Mouse (Mus musculus) heart, postnatal 0 days (tissue): ENCODE results near the gene Clic4. TPM values are rescaled to one million over a fixed set of nuclear protein-coding genes. Genes with fewer than 3 reads are reported as not detected.
A peak's percentile ranks its signal among the peaks of the same experiment; 100 is the strongest.

Experiments
- ATAC-seq: fragments of 200-750 bp; cut with Nextera tagmentation; 2 replicates; pipeline ENCODE4 v1.8.0; 2017; ENCODE audit warnings: low read depth, moderate number of reproducible peaks, moderate library complexity; ENCODE audit not compliant: insufficient read depth
- DNase-seq: peaks from one replicate; pipeline ENCODE4 v3.0.0-alpha.2; 2016; ENCODE audit warnings: low spot score
- H3K27ac ChIP-seq: fragments of 300-500 bp; sonication (generic); 2 replicates; pipeline ENCODE4 v1.5.1; 2014; ENCODE audit warnings: low read depth, mild to moderate bottlenecking
- H3K27me3 ChIP-seq: fragments of 300-500 bp; sonication (generic); 2 replicates; pipeline ENCODE4 v1.6.1; 2014; ENCODE audit warnings: low read length, mixed read lengths; ENCODE audit not compliant: control insufficient read depth, insufficient read depth
- H3K36me3 ChIP-seq: fragments of 300-500 bp; sonication (generic); replicated peaks from 2 replicates; pipeline ENCODE4 v1.6.1; 2014; ENCODE audit warnings: low read length, mixed read lengths; ENCODE audit not compliant: control insufficient read depth, insufficient read depth
- H3K4me1 ChIP-seq: fragments of 300-500 bp; sonication (generic); 2 replicates; pipeline ENCODE4 v1.6.1; 2014; ENCODE audit warnings: antibody characterized with exemption; ENCODE audit not compliant: control insufficient read depth, insufficient read depth
- H3K4me2 ChIP-seq: fragments of 300-500 bp; sonication (generic); 2 replicates; pipeline ENCODE4 v1.6.1; 2014; ENCODE audit warnings: low read depth, mild to moderate bottlenecking, low read length, moderate library complexity
- H3K4me3 ChIP-seq: fragments of 300-500 bp; sonication (generic); 2 replicates; pipeline ENCODE4 v1.5.1; 2014; ENCODE audit warnings: low read depth, low read length
- H3K9ac ChIP-seq: fragments of 300-500 bp; sonication (generic); replicated peaks from 2 replicates; pipeline ENCODE4 v1.6.1; 2014; ENCODE audit warnings: low read depth, low read length, mixed read lengths
- H3K9me3 ChIP-seq: fragments of 300-500 bp; sonication (generic); replicated peaks from 2 replicates; pipeline ENCODE4 v1.6.1; 2016; ENCODE audit warnings: low read length; ENCODE audit not compliant: control insufficient read depth
- CTCF ChIP-seq: IDR thresholded peaks from 2 replicates; pipeline ENCODE4 v1.5.1; 2016; ENCODE audit warnings: antibody characterized with exemption, control low read depth, low read depth
- EP300 ChIP-seq: IDR thresholded peaks from 2 replicates; pipeline ENCODE4 v1.6.1; 2016; ENCODE audit warnings: antibody characterized with exemption, low read depth
- WGBS: fragments of 180-500 bp; shearing (Covaris S2); extraction: QIAGEN DNeasy Blood & Tissue Kit; methylation state at CpG from one replicate; pipeline ENCODE4 v1.1.7; 2014; 5-methylcytosine and 5-hydroxymethylcytosine counted together
- polyA plus RNA-seq: library from polyadenylated mRNA; unstranded; fragments of >200 nt; fragmentation: Nextera tagmentation; extraction: Ambion mirVana; gene quantifications from 2 replicates; pipeline ENCODE4 v1.2.1, GENCODE M21; 2015
- total RNA-seq: library from RNA; depleted of rRNA; stranded (reverse); fragments of >200 nt; gene quantifications from 2 replicates; pipeline ENCODE4 v1.2.3, GENCODE M21; 2014; ENCODE audit warnings: low replicate concordance

Gene Clic4
- total and polyA plus RNA-seq, 2 experiments from 2014 or later: 235 to 239 TPM

DNA sequence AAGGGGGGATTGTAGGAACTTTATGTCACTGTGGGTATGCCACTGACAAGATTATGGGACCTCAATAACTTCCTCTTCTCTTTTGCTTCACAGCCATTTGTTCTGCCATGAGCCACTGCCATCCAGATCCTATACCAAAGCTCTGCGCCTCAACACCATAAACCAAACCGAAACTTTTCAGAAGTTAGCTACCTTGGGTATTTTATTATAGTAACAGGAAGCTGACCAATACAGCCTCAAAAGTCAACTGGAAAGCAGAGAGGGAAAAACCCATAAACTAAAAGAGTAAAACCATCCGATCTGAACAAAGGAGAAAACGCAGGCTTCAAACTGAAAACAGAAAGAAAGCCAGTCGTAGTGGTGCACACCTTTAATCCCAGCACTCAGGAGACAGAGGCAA, 30.2 kb downstream of the Clic4 start:
- DNase-seq (no peak), ATAC-seq (no peak)
- no peaks in the 10 kb centered on the region for H3K27me3 ChIP-seq
- H3K4me3 ChIP-seq: no peak overlapping the region
- TF ChIP-seq CTCF (no peak), EP300 (no peak)
- H3K9me3 ChIP-seq: no peaks in the 10 kb centered on the region
- H3K4me2 ChIP-seq: no peak overlapping the region
- H3K36me3 ChIP-seq: peaks cover 12% of the 10 kb centered on the region
- WGBS: 89% methylated on average over 5 of the region's 5 CpGs
- H3K27ac ChIP-seq: peak overlapping the region; percentile 89
- H3K4me1 ChIP-seq: peaks cover 70% of the 10 kb centered on the region
- no peak overlapping the region for H3K9ac ChIP-seq

DNA sequence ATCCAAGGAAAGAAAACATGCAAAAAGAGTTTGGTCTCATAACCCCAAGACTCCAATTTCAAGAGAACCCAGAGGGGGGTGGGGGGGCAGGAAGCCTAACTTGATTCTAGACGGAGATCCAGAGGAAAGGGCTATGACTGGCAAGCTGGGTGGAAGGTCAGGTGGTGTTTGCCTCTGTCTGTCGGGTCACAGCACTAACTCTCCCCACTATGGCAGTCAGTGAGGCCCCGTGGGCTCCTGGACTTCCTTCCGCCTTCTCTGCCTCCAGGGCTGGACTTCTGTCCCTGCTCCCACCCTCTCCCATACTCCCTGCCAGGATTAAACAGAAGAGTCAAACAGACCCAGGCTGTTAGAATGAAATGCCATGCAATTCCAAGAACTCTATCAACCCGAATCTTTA, 30.9 kb downstream of the Clic4 start:
- no peak for ATAC-seq
- peak overlapping the region; percentile 2; the same call in 1 of the 2 replicates for H3K4me2 ChIP-seq

DNA sequence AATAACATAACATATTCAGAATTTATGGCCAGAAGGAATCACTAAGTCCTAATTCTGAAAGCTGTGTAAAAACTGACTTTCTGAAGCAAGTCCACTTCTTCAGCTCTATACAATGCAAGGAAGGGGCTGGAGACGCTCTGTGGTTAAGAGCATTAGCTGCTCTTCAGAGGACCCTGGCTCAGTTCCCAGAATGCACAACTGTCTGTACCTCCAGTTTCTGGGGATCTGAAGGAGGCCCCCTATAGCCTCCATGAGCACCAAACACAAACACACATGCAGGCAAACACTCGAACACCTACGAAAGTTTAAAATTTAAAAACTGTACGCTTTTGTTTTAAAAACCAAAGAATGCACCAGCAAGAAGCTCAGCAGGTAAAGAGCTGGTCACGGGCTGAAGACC, 31.5 kb downstream of the Clic4 start:
- ATAC-seq (no peak), DNase-seq (no peak)
- TF ChIP-seq EP300 (no peak), CTCF (no peak)
- Histone ChIP-seq H3K36me3 (peaks cover 17% of the 10 kb centered on the region), H3K27me3 (no peaks in the 10 kb centered on the region), H3K9me3 (no peaks in the 10 kb centered on the region), H3K4me1 (peaks cover 70% of the 10 kb centered on the region), H3K4me3 (no peak overlapping the region), H3K4me2 (peak overlapping the region; percentile 16; the same call in 1 of the 2 replicates), H3K9ac (no peak overlapping the region), H3K27ac (peak overlapping the region; percentile 89)
- WGBS: 47% methylated on average over 5 of the region's 5 CpGs

More for the DNA sequence above, 30.9 kb downstream of the Clic4 start:
- no peak overlapping the region; the same call in 1 of the 2 replicates for H3K4me3 ChIP-seq
- TF ChIP-seq CTCF (no peak), EP300 (no peak)
- H3K9me3 ChIP-seq: no peaks in the 10 kb centered on the region
- peaks cover 17% of the 10 kb centered on the region for H3K36me3 ChIP-seq
- DNase-seq: no peak
- no peaks in the 10 kb centered on the region for H3K27me3 ChIP-seq
- peak overlapping the region; percentile 89 for H3K27ac ChIP-seq
- H3K9ac ChIP-seq: no peak overlapping the region
- peaks cover 70% of the 10 kb centered on the region for H3K4me1 ChIP-seq
- WGBS: 11% methylated on average over 5 of the region's 5 CpGs

DNA sequence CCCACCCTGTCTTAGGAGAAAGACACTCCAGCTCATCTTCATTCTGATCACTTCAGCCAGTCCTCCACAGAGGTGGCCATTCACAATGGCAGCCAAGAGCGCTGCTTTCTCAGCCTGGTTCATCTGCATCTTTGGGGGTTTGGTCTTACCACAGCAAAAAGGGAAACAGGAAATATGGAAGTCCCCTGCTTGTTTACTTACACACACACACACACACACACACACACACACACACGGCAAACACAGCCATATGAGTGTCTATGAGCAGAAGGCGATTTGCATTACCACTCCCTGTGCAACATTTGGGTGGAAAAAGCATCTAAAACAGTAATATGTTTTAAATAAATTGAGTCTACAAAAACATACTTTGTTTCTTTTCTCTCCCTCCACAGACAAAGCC, 32.3 kb downstream of the Clic4 start:
- DNase-seq (no peak), ATAC-seq (no peak)
- no peaks in the 10 kb centered on the region for H3K9me3 ChIP-seq
- TF ChIP-seq EP300 (no peak), CTCF (no peak)
- peak overlapping the region; percentile 89 for H3K27ac ChIP-seq
- peaks cover 17% of the 10 kb centered on the region for H3K36me3 ChIP-seq
- no peak overlapping the region for H3K4me3 ChIP-seq
- no peak overlapping the region for H3K9ac ChIP-seq
- H3K4me1 ChIP-seq: peaks cover 67% of the 10 kb centered on the region
- WGBS: 58% methylated on average over 3 of the region's 3 CpGs
- no peak overlapping the region for H3K4me2 ChIP-seq
- H3K27me3 ChIP-seq: no peaks in the 10 kb centered on the region

DNA sequence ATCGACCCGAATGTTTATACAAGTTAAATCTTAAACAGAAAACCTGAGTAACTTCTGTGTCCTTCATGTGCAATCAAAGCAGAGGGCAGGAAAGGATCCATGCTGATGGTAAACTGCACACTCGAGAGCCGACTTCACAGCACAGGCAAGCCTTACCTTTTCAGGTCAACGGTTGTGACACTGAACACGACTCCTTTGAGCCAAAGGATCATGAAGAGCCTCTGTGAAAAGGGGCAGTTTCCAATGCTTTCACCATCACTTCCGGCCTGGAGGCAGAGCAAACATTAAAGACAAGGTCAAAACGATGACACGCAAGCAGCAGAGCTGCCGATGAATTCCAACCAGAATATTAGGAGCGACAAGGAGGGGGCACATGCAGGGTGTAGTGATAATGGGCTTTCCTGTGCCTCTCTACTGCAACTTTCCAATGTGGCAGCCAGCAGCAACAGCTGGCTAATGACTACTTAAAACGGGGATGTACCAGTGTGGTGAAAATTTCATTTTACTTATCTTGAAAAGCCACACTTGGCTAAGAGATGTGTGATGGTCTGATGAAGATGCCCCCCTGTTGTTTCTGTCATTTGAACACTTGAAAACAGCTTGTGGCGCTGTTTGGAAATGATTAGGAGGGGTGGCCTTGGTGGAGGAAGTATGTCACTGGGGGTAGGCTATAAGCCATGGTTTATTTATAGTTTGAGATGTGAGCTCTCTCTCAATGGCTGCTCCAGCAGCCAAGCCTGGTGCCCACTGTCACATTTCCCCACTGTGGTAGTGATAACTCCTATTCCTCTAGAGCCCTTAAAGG, 33.7 kb downstream of the Clic4 start:
- Histone ChIP-seq H3K36me3 (peaks cover 17% of the 10 kb centered on the region), H3K27ac (peak overlapping the region; percentile 89), H3K4me1 (peaks cover 67% of the 10 kb centered on the region), H3K27me3 (no peaks in the 10 kb centered on the region), H3K9ac (no peak overlapping the region; the same call in 1 of the 2 replicates), H3K9me3 (no peaks in the 10 kb centered on the region), H3K4me3 (no peak overlapping the region), H3K4me2 (peak overlapping the region; percentile 24)
- peak; percentile 67 for DNase-seq
- no peak for TF ChIP-seq CTCF
- WGBS: 34% methylated on average over 13 of the region's 13 CpGs
- peak; percentile 74 for ATAC-seq
